Mouse (Mus musculus) lung, postnatal 0 days (tissue): ENCODE data around the gene Resp18. TPM values are rescaled to one million over a fixed set of nuclear protein-coding genes. Genes with fewer than 3 reads are reported as not detected.
"Not testable (repeated sequence)": the region's sequence is repeated elsewhere in the genome, so short reads cannot be mapped to it uniquely, and the experiment has no call there.

ENCODE experiments used
- ATAC-seq: fragments of 200-750 bp; cut with Nextera tagmentation; 2 replicates; pipeline ENCODE4 v1.8.0; 2017; ENCODE audit warnings: moderate library complexity
- DNase-seq: peaks from one replicate; pipeline ENCODE4 v3.0.0-alpha.2; 2016; ENCODE audit warnings: low spot score
- H3K27ac ChIP-seq: fragments of 300-500 bp; sonication (generic); 2 replicates; pipeline ENCODE4 v1.5.1; 2014; ENCODE audit warnings: antibody characterized with exemption, mild to moderate bottlenecking, low read length, mixed read lengths
- H3K27me3 ChIP-seq: fragments of 300-500 bp; sonication (generic); replicated peaks from 2 replicates; pipeline ENCODE4 v1.6.1; 2014; ENCODE audit warnings: low read length, mixed read lengths; ENCODE audit not compliant: insufficient read depth
- H3K36me3 ChIP-seq: fragments of 300-500 bp; sonication (generic); 2 replicates; pipeline ENCODE4 v1.6.1; 2014; ENCODE audit warnings: low read length, mixed read lengths; ENCODE audit not compliant: insufficient read depth
- H3K4me1 ChIP-seq: fragments of 300-500 bp; sonication (generic); 2 replicates; pipeline ENCODE4 v1.6.1; 2014; ENCODE audit warnings: antibody characterized with exemption, low read depth, low read length, mixed read lengths; ENCODE audit not compliant: insufficient read depth
- H3K4me2 ChIP-seq: fragments of 300-500 bp; sonication (generic); replicated peaks from 2 replicates; pipeline ENCODE4 v1.6.1; 2014; ENCODE audit warnings: low read depth, mild to moderate bottlenecking, low read length, moderate library complexity, mixed read lengths
- H3K4me3 ChIP-seq: fragments of 300-500 bp; sonication (generic); 2 replicates; pipeline ENCODE4 v1.5.1; 2014; ENCODE audit warnings: low read depth, low read length
- H3K9ac ChIP-seq: fragments of 300-500 bp; sonication (generic); replicated peaks from 2 replicates; pipeline ENCODE4 v1.6.1; 2014; ENCODE audit warnings: low read depth, mild to moderate bottlenecking
- H3K9me3 ChIP-seq: fragments of 300-500 bp; sonication (generic); 2 replicates; pipeline ENCODE4 v1.6.1; 2016; ENCODE audit warnings: low read length, mixed read lengths
- CTCF ChIP-seq: IDR thresholded peaks from 2 replicates; pipeline ENCODE4 v1.5.1; 2016; ENCODE audit warnings: antibody characterized with exemption, mild to moderate bottlenecking
- EP300 ChIP-seq: IDR thresholded peaks from 2 replicates; pipeline ENCODE4 v1.6.1; 2016; ENCODE audit warnings: antibody characterized with exemption, mild to moderate bottlenecking, control low read depth
- WGBS: fragments of 180-500 bp; shearing (Covaris S2); extraction: QIAGEN DNeasy Blood & Tissue Kit; methylation state at CpG from one replicate; pipeline ENCODE4 v1.1.7; 2014; 5-methylcytosine and 5-hydroxymethylcytosine counted together
- polyA plus RNA-seq: library from polyadenylated mRNA; unstranded; fragments of >200 nt; fragmentation: Nextera tagmentation; extraction: Ambion mirVana; gene quantifications from 2 replicates; pipeline ENCODE4 v1.2.1, GENCODE M21; 2015

The Resp18 gene
- polyA plus RNA-seq, 1 experiment from 2014 or later: 1.8 TPM

DNA sequence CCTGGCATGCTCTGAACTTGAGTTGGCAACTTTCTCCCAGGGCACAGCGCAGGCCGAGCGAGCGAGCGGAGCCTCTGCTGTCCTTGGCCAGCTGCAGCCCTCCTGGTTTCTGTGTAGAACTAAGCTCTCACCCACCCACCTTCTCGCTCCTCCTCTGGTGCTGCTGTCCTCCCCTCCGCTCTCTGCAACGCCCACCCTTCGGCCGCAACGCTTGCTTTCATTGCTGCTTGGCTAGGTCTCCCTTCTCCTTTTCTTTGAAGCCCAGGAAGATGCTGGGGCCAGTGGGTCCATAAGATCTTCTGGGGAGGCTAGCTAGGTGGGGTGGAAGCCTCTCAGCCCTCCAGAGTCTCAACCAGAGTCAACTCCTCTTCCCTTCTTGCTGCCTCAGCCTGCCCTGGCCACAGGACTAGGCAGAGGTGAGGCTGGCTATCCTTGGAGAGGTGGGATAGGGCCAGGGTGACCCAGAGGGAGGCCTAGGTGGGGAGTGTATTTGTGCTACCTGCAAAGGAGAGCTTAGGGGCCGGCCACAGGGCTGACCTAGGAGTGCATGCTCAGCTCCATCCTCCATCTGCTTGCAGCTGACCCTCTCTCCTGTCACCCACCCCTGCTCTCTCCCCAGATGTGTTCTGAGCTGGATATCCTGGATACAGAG lies 33.9 kb downstream of the Resp18 start:
- DNase-seq (no peak), ATAC-seq (no peak)
- peaks cover 8% of the 10 kb centered on the region; the same call in 1 of the 2 replicates for H3K4me1 ChIP-seq
- no peak overlapping the region for H3K4me3 ChIP-seq
- no peak overlapping the region for H3K4me2 ChIP-seq
- no peak for TF ChIP-seq EP300
- TF ChIP-seq CTCF: no peak
- no peak overlapping the region for H3K9ac ChIP-seq
- no peak overlapping the region for H3K27ac ChIP-seq
- no peaks in the 10 kb centered on the region for H3K27me3 ChIP-seq
- H3K9me3 ChIP-seq: no peaks in the 10 kb centered on the region
- WGBS: 90% methylated on average over 12 of the region's 12 CpGs
- H3K36me3 ChIP-seq: no peaks in the 10 kb centered on the region; the same call in 1 of the 2 replicates

DNA sequence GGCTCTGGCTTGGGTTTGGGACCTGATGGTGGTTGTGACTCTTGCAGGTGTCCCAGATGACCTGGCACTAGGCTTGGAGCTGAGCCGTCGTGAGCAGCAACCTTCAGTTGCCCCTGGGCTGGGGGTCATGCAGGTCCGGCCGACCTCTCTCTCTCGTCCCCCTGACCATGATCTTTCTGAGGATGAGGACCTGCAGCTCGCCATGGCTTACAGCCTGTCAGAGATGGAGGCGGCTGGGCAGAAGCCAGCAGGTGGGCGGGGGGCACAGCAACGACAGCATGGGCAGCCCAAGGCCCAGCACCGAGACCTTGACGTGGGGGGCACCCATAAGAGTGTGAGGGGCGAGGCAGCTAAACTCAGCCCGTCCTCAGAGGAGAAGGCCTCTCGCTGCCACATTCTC lies 34.8 kb downstream of the Resp18 start:
- ATAC-seq: no peak
- H3K27ac ChIP-seq: no peak overlapping the region
- no peaks in the 10 kb centered on the region; the same call in 1 of the 2 replicates for H3K36me3 ChIP-seq
- H3K9ac ChIP-seq: no peak overlapping the region
- no peaks in the 10 kb centered on the region for H3K27me3 ChIP-seq
- no peak for DNase-seq
- peaks cover 5% of the 10 kb centered on the region; the same call in 1 of the 2 replicates for H3K4me1 ChIP-seq
- no peak for TF ChIP-seq EP300
- TF ChIP-seq CTCF: no peak
- H3K9me3 ChIP-seq: no peaks in the 10 kb centered on the region
- no peak overlapping the region for H3K4me3 ChIP-seq
- WGBS: 88% methylated on average over 14 of the region's 14 CpGs
- H3K4me2 ChIP-seq: no peak overlapping the region

DNA sequence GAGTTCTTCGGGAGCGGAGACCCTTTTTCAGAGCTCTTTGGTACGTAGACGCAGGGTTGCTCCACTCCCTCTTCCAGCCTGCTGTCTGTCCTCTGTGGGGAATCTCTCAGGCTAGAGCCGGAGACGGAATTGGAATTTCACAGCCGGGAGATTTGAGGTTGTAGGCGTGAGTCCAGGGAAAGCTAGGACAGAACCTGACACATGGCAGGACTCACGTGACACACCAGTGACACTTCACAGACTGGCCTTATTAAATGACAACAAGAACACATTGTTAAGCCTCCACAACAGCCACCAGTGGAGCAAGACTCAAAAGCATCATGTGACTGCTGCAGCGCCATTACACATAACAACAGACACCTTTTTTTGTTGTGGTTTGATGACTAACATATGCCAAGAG lies 38.6 kb downstream of the Resp18 start:
- 83% methylated on average over 10 of the region's 10 CpGs for WGBS
- no peaks in the 10 kb centered on the region for H3K36me3 ChIP-seq
- H3K27ac ChIP-seq: no peak overlapping the region
- TF ChIP-seq EP300 (no peak), CTCF (no peak)
- peak; percentile 48 for DNase-seq
- H3K9me3 ChIP-seq: no peaks in the 10 kb centered on the region
- ATAC-seq: no peak
- no peak overlapping the region for H3K4me2 ChIP-seq
- H3K4me3 ChIP-seq: no peak overlapping the region
- peaks cover 6% of the 10 kb centered on the region; the same call in 1 of the 2 replicates for H3K4me1 ChIP-seq
- no peak overlapping the region for H3K9ac ChIP-seq
- H3K27me3 ChIP-seq: no peaks in the 10 kb centered on the region

DNA sequence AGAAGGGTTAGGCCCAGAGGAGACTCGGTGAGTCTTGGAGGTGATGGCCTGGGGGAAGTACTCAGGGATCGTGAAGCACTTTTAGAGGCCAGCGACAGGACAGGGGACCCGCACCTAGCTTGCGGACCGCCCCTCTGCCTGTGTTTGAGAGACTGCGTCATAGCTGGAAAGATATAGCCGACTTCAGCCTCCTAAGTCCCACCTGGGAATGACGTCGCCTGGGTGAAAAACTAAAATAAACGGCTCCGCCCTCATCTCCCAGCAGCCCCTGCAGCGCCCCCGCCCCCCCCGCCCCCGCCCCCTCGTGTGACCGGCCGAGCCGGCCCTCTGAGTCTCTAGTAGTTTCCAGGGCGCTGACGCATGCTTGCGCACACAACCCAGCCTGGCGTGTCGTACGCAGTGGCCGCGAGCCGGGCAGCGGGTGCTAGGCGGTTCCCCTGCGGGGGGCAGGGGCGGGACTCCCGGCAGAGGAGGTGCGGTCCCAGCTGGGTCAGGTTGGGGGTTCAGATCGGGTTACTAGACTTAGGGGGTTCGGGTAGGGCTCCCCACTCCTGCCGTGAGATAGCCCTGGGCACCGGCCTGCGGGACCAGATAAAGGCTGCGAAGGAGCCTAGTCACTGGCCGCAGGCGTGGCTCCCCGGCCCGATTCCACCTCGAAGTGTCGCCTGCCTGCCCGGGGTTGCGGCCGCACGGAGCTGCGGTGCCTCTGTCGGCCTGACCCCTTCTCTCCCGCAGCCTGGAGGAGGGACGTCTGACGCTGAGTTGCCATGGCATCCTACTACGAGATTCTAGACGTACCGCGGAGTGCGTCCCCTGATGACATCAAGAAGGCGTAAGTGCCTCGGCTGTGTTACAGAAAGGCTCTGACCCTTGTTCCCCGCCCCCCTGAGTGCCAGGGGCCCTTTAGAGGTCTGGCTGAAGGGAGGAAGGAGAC lies 41.8 kb downstream of the Resp18 start, which contains the start of gene Dnajb2:
Dnajb2 (plus strand) TSS at position 290 of the 934 bp plus-strand sequence.
- Histone ChIP-seq H3K36me3 (no peaks in the 10 kb centered on the region), H3K9me3 (no peaks in the 10 kb centered on the region), H3K4me1 (peaks cover 6% of the 10 kb centered on the region; the same call in 1 of the 2 replicates), H3K27me3 (no peaks in the 10 kb centered on the region), H3K4me3 (peak within 1 kb of the TSS; percentile 62), H3K4me2 (peak within 1 kb of the TSS; percentile 96), H3K9ac (peak within 1 kb of the TSS; percentile 66), H3K27ac (peak within 1 kb of the TSS; percentile 94)
- DNase-seq (peak; percentile 95), ATAC-seq (peak; percentile 96)
- TF ChIP-seq EP300 (0 out of 2 replicates have a peak, but pooled peaks have one; percentile 15), CTCF (no peak)
- WGBS: under 1% methylated on average over 47 of the region's 64 CpGs

DNA sequence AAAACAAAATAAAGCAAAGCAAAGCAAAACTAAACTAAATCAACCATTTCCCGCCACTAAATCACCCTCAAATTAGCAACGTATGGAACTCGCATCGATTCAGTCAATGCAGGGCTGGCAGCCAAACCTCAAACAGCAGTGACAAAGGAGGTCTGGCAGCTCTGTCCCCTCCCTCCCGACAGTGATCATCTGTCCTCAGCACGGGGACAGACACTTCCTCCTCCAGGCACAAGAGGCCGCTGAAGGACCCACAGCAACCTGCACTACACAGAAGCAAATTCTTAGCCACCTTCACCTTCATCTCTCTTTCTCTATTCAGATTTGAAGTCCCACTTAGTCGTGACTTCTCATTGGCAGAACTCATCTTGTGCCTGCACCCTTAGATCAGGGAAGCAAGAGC lies 43.6 kb downstream of the Resp18 start:
- ATAC-seq (peak; percentile 24; the same call in 1 of the 2 replicates), DNase-seq (peak; percentile 84)
- Histone ChIP-seq H3K9ac (no peak overlapping the region), H3K27me3 (no peaks in the 10 kb centered on the region), H3K27ac (no peak overlapping the region), H3K9me3 (no peaks in the 10 kb centered on the region), H3K36me3 (no peaks in the 10 kb centered on the region), H3K4me1 (peaks cover 6% of the 10 kb centered on the region; the same call in 1 of the 2 replicates), H3K4me2 (no peak overlapping the region), H3K4me3 (no peak overlapping the region)
- 0% methylated on average over 8 of the region's 8 CpGs for WGBS
- TF ChIP-seq EP300: no peak
- peak; percentile 83 for TF ChIP-seq CTCF

DNA sequence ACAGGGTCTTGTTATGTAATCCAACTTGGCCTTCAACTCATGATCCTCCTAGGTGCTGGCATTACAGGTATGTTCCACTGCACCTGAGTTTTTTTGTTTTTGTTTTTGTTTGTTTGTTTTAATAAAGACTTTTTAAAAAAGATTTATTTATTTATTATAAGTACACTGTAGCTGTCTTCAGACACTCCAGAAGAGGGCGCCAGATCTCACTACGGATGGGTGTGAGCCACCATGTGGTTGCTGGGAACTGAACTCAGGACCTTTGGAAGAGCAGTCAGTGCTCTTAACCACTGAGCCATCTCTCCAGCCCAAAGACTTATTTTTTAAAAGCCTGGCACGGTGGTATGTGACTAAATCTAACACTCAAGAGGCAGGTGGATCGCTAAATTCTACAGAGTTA lies 45.7 kb downstream of the Resp18 start:
- H3K36me3 ChIP-seq, H3K27me3 ChIP-seq, H3K4me1 ChIP-seq, H3K9me3 ChIP-seq, ATAC-seq, H3K9ac ChIP-seq, H3K4me2 ChIP-seq, H3K4me3 ChIP-seq, DNase-seq, H3K27ac ChIP-seq: not testable (repeated sequence)
- WGBS: 62% methylated on average over 4 of the region's 4 CpGs
